Mouse (Mus musculus): ENCODE measurements at regions not wholly inside any gene's neighbourhood (a gene's known extent, or its start where the extent isn't known, plus 50 kb on each side); places are given as distances from the start of the nearest gene placed in this dataset.

GRCm38 (mm10) chr3:138668394-138669092 lies 73.5 kb upstream of the Tspan5 start:
- DNase-seq: no peak

- no peak for DNase-seq
Measured at GRCm38 (mm10) chr3:138675881-138676280, 66.1 kb upstream of the Tspan5 start.

GRCm38 (mm10) chr3:138678351-138678750 lies 63.6 kb upstream of the Tspan5 start:
- no peak for DNase-seq

- no peak for DNase-seq
Measured at GRCm38 (mm10) chr3:138686636-138687230, 55.3 kb upstream of the Tspan5 start.

GRCm38 (mm10) chr3:138688606-138689005 lies 53.4 kb upstream of the Tspan5 start:
- no peak for DNase-seq

Measured in liver (tissue).